Mouse (Mus musculus) thymus, adult 18-20 months (tissue): ENCODE measurements around the gene Was.
"Not testable (repeated sequence)": the region's sequence is repeated elsewhere in the genome, so short reads cannot be mapped to it uniquely, and the experiment has no call there.

Experiments
- DNase-seq, 2 experiments: peaks; one replicate each; pipeline ENCODE4 v3.0.0; 2022; ENCODE audit warnings: mixed read lengths in 2 of 2

Was gene

DNA sequence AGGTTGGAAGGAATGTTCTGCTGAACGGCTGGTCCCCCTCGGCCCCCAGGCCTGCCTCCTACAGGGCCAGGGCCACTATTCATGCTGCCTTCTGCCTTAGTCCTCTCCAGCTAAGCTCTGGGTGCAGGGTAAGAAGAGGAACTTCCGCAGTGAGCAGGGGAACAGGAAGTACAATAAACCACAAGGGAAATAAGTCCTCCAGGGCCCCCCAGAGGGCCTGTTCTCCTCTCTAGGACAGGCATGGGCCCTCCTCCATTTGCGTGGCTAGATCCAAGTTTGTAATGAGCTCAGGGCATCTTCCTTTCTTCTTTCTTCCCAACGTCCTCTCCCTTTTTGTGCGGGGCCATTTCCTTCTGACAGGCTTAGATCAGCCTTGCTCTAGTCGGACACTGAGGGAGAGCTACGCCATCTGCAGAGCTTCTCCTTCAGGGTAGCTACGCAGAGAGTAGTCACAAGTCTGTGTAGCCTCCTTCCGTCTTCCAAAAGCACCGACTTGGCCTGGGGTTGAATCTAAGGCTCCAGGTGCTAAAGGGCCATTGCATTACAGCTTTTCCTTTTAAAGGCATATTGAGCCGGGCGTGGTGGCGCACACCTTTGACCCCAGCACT, at the start of gene Was:
Gene Was, minus strand, starts transcription at position 153 of the 608 bp plus-strand sequence.
- peak; percentile 32 to 60 for DNase-seq

GRCm38 (mm10) chrX:8139480-8139879, 49.2 kb upstream of the Was start:
- no peak for DNase-seq

- DNase-seq = no peak
Measured at GRCm38 (mm10) chrX:8135886-8136285, 45.6 kb upstream of the Was start.

GRCm38 (mm10) chrX:8132017-8132976, 42.0 kb upstream of the Was start, which contains the start of gene Wdr13:
TSS of gene Wdr13 (minus strand) at chrX:8132892.
- peak; percentile 76 to 84 for DNase-seq

GRCm38 (mm10) chrX:8131393-8131792, 41.1 kb upstream of the Was start:
- DNase-seq = no peak

DNA sequence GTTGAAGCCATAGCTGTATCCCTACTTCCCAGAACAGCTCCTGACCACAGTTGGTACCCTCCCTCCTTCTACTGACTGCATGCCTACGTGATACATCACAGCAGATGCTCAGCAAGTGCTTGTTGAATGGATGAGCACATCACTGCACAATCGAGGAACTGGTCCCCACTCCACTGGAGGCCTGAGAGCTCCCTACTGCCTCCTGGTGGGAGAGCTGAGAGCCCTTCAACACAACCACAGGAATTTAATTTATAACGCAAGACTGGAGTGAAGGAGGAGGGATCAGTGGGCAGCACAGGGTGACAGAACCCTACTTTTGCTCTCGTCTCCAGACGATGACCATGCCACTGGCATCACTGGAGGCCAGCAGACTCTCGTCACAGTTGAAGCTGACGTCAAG, 34.9 kb upstream of the Was start:
- no peak for DNase-seq

GRCm38 (mm10) chrX:8123821-8124470, 33.6 kb upstream of the Was start:
- no peak for DNase-seq

GRCm38 (mm10) chrX:8117264-8117663, 27.0 kb upstream of the Was start:
- no peak for DNase-seq

DNA sequence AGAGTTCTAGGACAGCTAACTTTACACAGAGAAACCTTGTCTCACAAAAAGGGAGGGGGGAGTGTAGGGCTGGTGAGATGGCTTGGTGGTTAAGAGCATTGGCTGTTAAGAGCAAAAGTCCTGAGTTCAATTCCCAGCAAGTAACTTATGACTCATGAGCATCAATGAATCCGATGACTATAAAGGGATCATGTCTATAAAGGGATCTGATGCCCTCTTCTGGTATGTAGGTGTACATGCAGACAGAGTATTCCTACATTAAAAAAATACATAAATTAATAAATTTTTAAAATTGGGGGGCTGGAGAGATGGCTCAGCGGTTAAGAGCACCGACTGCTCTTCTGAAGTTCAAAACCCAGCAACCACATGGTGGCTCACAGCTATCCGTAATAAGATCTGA, 25.0 kb upstream of the Was start:
- no peak for DNase-seq

GRCm38 (mm10) chrX:8105019-8105418, 14.7 kb upstream of the Was start:
- no peak for DNase-seq

GRCm38 (mm10) chrX:8102213-8102668, 11.9 kb upstream of the Was start:
- DNase-seq = no peak

DNA sequence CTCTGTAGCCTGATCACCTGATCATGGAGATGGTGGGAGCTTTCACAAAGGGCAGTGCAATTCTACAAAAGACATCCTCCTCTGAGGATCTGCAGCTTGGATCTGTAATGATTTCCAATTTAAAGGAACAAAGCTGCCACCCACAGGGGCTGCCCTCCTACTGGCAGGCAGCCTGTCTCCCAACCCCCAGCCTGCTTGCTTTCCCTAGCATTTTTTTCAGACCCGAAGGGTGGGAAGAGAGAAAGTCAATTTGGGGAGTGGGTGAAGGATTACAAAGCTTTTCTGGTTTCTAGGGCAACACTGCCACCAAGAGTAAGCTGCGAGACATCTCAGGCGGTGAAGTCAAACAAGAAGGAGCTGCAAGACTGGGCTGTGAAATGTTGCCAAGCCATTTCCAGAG, 10.7 kb upstream of the Was start:
- DNase-seq = no peak

- DNase-seq = no peak
Measured at GRCm38 (mm10) chrX:8099435-8099834, 9.1 kb upstream of the Was start.

- peak; percentile 90 to 95 for DNase-seq
Measured at GRCm38 (mm10) chrX:8096787-8097242, 6.5 kb upstream of the Was start.

DNA sequence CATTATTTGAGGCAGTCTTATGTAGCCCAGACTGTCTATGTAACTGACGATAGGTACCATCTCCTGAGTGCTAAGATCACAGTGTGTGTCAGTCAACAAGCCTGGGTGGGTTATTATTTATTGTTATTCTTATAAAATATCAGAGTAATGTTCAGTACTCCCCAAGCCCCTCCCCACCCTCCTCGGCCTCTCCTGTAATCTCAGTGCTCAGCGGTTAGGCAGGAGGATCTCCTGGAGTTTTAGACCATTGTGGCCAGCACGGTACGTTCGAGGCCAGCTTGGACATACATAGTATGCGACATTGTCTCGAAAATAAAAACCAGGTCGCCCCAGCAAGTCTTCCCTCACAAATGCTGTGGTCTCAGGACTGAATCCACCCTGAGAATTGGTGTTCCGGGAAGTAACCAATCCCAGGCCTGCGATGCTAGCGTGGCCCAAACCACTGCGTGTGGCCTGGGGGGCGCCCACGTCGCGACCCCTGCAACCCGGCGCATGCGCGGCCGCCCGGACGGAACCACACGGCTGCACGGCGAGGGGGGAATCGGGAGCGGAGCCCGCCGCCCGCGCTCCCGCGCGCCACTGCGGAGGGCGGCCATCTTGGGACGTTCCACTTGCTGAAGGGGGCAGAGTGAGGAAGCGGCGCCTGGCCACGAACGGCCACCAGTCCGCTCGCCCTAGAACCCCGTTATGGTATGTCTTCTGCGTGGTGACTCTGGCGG, 5.9 kb upstream of the Was start:
- peak; percentile 67 to 85 for DNase-seq

DNA sequence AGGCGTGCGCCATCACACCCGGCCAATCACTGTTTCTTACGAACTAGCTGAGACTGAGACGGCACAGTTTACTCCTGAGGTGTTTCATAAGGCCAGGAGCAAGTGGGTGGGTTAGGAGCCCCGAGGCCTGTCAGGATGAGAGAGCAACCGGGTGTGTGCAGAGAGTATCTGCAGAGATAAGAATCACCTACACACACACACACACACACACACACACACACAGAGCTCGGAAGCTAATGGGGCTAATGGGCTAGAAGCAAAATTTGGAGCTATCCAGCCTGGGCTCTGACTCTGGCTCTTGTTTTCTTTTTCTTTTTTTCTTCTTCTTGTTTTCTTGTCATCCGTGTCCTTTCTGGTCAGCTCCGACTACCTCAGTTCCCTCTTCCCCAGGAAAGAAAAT, 5.2 kb upstream of the Was start:
- DNase-seq = no peak

GRCm38 (mm10) chrX:8090954-8091347, 653 bp upstream of the Was start:
- not testable (repeated sequence) for DNase-seq

GRCm38 (mm10) chrX:8089746-8090145, 552 bp downstream of the Was start:
- DNase-seq = peak in 1 of 2 experiments; percentile 4

GRCm38 (mm10) chrX:8085611-8086010, 4.7 kb downstream of the Was start:
- DNase-seq = no peak

GRCm38 (mm10) chrX:8084771-8085259, 5.5 kb downstream of the Was start:
- DNase-seq = no peak

GRCm38 (mm10) chrX:8075104-8075503, 15.2 kb downstream of the Was start:
- DNase-seq = no peak

- DNase-seq = peak; percentile 89 to 95
Measured at GRCm38 (mm10) chrX:8074430-8075014, 15.8 kb downstream of the Was start, which contains the start of gene Suv39h1. TSS of gene Suv39h1 (minus strand) at chrX:8074760.
